8 mouse cellular contexts compared by ENCODE assay signal in genomic region chr3:37686751-37687150, GRCm38 (mm10). TPM values are rescaled to one million over a fixed set of nuclear protein-coding genes. Genes with fewer than 3 reads are reported as not detected.
DNase-seq lines count a peak whose midpoint lies in the region; ATAC-seq and TF ChIP-seq lines count a peak whose summit lies in the region.

No protein-coding gene starts in this region.

- peak overlapping the region; percentile 49 for H3K4me3 ChIP-seq in heart, postnatal 0 days (ENCODE audit: low read depth, low read length)
- peak overlapping the region; percentile 41 for H3K4me3 ChIP-seq in hindbrain, embryonic 10.5 days
- no peak overlapping the region; the same call in 1 of the 2 replicates for H3K4me3 ChIP-seq in midbrain, embryonic 11.5 days (ENCODE audit: low read depth, low read length)

- TF ChIP-seq CTCF in heart, postnatal 0 days (IDR thresholded peaks at IDR 0.05; ENCODE audit: low read depth): no peak

- TF ChIP-seq EP300 in heart, postnatal 0 days (IDR thresholded peaks at IDR 0.05; ENCODE audit: low read depth): no peak

- no peaks in the 10 kb centered on the region for H3K4me1 ChIP-seq in heart, postnatal 0 days (ENCODE audit: control insufficient read depth, insufficient read depth)
- H3K4me1 ChIP-seq in hindbrain, embryonic 10.5 days (replicated peaks): peaks cover 28% of the 10 kb centered on the region
- peaks cover 5% of the 10 kb centered on the region; the same call in 1 of the 2 replicates for H3K4me1 ChIP-seq in midbrain, embryonic 11.5 days (ENCODE audit: control insufficient read depth, insufficient read depth, low read length)

- DNase-seq in heart, postnatal 0 days (ENCODE audit: low spot score): no peak
- no peak for DNase-seq in heart, adult 18-20 months
- DNase-seq in ZHBTc4 (ENCODE audit: low read depth, low spot score): peak; percentile 50
- DNase-seq in hindbrain, embryonic 10.5 days (ENCODE audit: low spot score): no peak
- peak; percentile 90 for DNase-seq in midbrain, embryonic 11.5 days (ENCODE audit: low spot score, missing footprints)
- no peak for DNase-seq in thymus, postnatal 10 days (ENCODE audit: low spot score in 2 of 2)
- DNase-seq in Muller cell, postnatal 12 days (ENCODE audit: inconsistent ontology term): no peak
- DNase-seq in ovary, adult 18-20 months (ENCODE audit: low spot score): no peak

- peak overlapping the region; percentile 53 for H3K9ac ChIP-seq in heart, postnatal 0 days (replicated peaks; ENCODE audit: low read depth, low read length)
- no peak overlapping the region; the same call in 1 of the 2 replicates for H3K9ac ChIP-seq in midbrain, embryonic 11.5 days (ENCODE audit: low read length)

- H3K36me3 ChIP-seq in heart, postnatal 0 days (replicated peaks; ENCODE audit: control insufficient read depth, insufficient read depth, low read length): no peaks in the 10 kb centered on the region
- no peaks in the 10 kb centered on the region for H3K36me3 ChIP-seq in hindbrain, embryonic 10.5 days
- no peaks in the 10 kb centered on the region for H3K36me3 ChIP-seq in midbrain, embryonic 11.5 days (ENCODE audit: control insufficient read depth, insufficient read depth, low read length)

- 0 out of 2 replicates have a peak overlapping the region, but pooled peaks have one; percentile 49 for H3K27ac ChIP-seq in heart, postnatal 0 days (ENCODE audit: low read depth)
- peak overlapping the region; percentile 57; the same call in 1 of the 2 replicates for H3K27ac ChIP-seq in hindbrain, embryonic 10.5 days
- H3K27ac ChIP-seq in midbrain, embryonic 11.5 days (ENCODE audit: low read depth, low read length): no peak overlapping the region

- no peaks in the 10 kb centered on the region for H3K9me3 ChIP-seq in heart, postnatal 0 days (replicated peaks; ENCODE audit: control insufficient read depth, low read length)
- H3K9me3 ChIP-seq in hindbrain, embryonic 10.5 days: no peaks in the 10 kb centered on the region
- no peaks in the 10 kb centered on the region for H3K9me3 ChIP-seq in midbrain, embryonic 11.5 days (ENCODE audit: control insufficient read depth, low read length)

- no peak for ATAC-seq in heart, postnatal 0 days (ENCODE audit: insufficient read depth, low read depth)
- ATAC-seq in midbrain, embryonic 11.5 days (ENCODE audit: low FRiP score): 0 out of 2 replicates have a peak, but pooled peaks have one; percentile 14

- 28% methylated on average over 6 of the region's 6 CpGs for WGBS in heart, postnatal 0 days
- WGBS in hindbrain, embryonic 10.5 days: 26% methylated on average over 6 of the region's 6 CpGs
- 20% methylated on average over 6 of the region's 6 CpGs for WGBS in midbrain, embryonic 11.5 days

- H3K4me2 ChIP-seq in heart, postnatal 0 days (ENCODE audit: low read depth, low read length): peak overlapping the region; percentile 70
- peak overlapping the region; percentile 41 for H3K4me2 ChIP-seq in midbrain, embryonic 11.5 days

- no peaks in the 10 kb centered on the region for H3K27me3 ChIP-seq in heart, postnatal 0 days (ENCODE audit: control insufficient read depth, insufficient read depth, low read length)
- H3K27me3 ChIP-seq in hindbrain, embryonic 10.5 days (ENCODE audit: insufficient read depth, poor library complexity, severe bottlenecking): peaks cover 58% of the 10 kb centered on the region
- H3K27me3 ChIP-seq in midbrain, embryonic 11.5 days (ENCODE audit: control insufficient read depth, insufficient read depth, low read length): peaks cover 10% of the 10 kb centered on the region

RNA-seq across cellular contexts. Expression of gene Gm5148, which starts 37.5 kb away (rescaled TPM):
- not detected in 2 replicates for total RNA-seq in heart, postnatal 0 days (2014; rRNA removed; ENCODE audit: low replicate concordance)
- polyA plus RNA-seq in heart, postnatal 0 days (2015; fragmentation: Nextera tagmentation; extraction: Ambion mirVana): 1.8 and 2.0 TPM in 2 replicates
- total RNA-seq in heart, adult 18-20 months (2021): not detected
- 3.2 and 3.4 TPM in 2 replicates for polyA plus RNA-seq in hindbrain, embryonic 10.5 days (2016; fragmentation: Nextera tagmentation; extraction: Ambion mirVana)
- 1.9 and 3.7 TPM in 2 replicates for polyA plus RNA-seq in midbrain, embryonic 11.5 days (2014; fragmentation: Nextera tagmentation; extraction: Ambion mirVana)

RNA-seq across cellular contexts. Expression of gene Spry1, which starts 47.0 kb away (rescaled TPM):
- total RNA-seq in heart, postnatal 0 days (2014; rRNA removed; ENCODE audit: low replicate concordance): 39.2 and 39.6 TPM in 2 replicates
- polyA plus RNA-seq in heart, postnatal 0 days (2015; fragmentation: Nextera tagmentation; extraction: Ambion mirVana): 4.8 and 5.4 TPM in 2 replicates
- total RNA-seq in heart, adult 18-20 months (2021): 10 to 100 TPM; 22.8 to 25.3 TPM
- 11.3 and 16.9 TPM in 2 replicates for polyA plus RNA-seq in hindbrain, embryonic 10.5 days (2016; fragmentation: Nextera tagmentation; extraction: Ambion mirVana)
- 10.0 and 10.3 TPM in 2 replicates for polyA plus RNA-seq in midbrain, embryonic 11.5 days (2014; fragmentation: Nextera tagmentation; extraction: Ambion mirVana)

Comparison
In these comparisons a context has a peak if more than half of its experiments do, and no peak if none do; other contexts are left out.
1. DNase-seq: peak in ZHBTc4 (single experiment) and midbrain, embryonic 11.5 days (single experiment); none in heart, postnatal 0 days (single experiment), heart, adult 18-20 months (0 of 2), hindbrain, embryonic 10.5 days (single experiment), thymus, postnatal 10 days (0 of 2), Muller cell, postnatal 12 days (single experiment) and ovary, adult 18-20 months (single experiment).